Mouse (Mus musculus) left cerebral cortex, postnatal 10 days (tissue): ENCODE measurements around the gene Eif1ad. TPM values are rescaled to one million over a fixed set of nuclear protein-coding genes. Genes with fewer than 3 reads are reported as not detected.
"Not testable (repeated sequence)": the region's sequence is repeated elsewhere in the genome, so short reads cannot be mapped to it uniquely, and the experiment has no call there.

ENCODE experiments used
- DNase-seq, 2 experiments: peaks; one replicate each; pipeline ENCODE4 v3.0.0; 2021 to 2022; ENCODE audit warnings: low spot score in 2 of 2, mixed read lengths in 1 of 2; ENCODE audit errors: extremely low spot score in 1 of 2
- intact Hi-C: fragments of 180-260 bp; cut with DNase I; formaldehyde crosslinking; loops from one replicate; pipeline ENCODE4 v1.15.1; 2025
- total RNA-seq, 2 experiments: library from RNA; stranded (reverse); gene quantifications; 2 replicates each; pipeline ENCODE4 v1.2.3; 2021

The Eif1ad gene
- total RNA-seq, 2 experiments from 2014 or later, result 30.0 to 31.0 TPM

DNA sequence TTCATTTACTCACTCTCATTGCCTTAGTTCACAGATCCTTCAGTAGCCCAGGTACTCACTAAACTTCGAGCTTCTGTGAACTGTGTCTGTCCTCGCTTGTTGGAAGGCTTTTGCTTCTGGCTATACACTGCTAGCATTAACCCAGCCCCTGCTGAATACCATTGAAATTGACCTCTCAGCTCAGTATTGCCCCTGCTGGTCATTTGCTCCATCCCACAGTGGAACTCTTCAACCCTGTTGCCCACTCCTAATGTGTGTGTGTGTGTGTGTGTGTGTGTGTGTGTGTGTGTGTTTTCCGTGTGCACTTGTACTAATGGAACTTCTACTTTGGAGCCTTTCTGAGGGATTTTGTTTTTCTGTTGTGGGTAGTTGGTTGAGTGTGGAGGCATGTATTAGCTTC, 4.4 kb downstream of the Eif1ad start:
- intact Hi-C loops, result no loop called here

DNA sequence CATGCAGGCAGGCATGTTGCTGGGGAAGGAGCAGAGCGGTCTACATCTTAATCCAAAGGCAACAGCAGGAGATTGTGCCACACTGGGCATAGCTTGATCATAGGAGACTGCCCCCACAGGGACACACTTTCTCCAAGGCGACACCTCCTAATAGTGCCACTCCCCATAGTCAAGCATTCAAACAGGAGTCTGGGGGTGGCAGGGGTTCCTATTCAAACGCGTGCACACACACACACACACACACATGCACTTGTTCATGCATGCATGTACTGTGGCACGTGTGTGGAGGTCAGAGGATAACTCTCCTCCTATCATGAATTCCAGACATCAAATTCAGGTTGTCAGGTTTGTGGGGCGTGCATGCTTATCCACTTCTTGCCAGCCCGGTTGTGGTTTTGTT, 6.2 kb downstream of the Eif1ad start:
- intact Hi-C loops, result no loop called here
- DNase-seq, result no peak

More for the DNA sequence above, 4.4 kb downstream of the Eif1ad start:
- DNase-seq, result no peak

DNA sequence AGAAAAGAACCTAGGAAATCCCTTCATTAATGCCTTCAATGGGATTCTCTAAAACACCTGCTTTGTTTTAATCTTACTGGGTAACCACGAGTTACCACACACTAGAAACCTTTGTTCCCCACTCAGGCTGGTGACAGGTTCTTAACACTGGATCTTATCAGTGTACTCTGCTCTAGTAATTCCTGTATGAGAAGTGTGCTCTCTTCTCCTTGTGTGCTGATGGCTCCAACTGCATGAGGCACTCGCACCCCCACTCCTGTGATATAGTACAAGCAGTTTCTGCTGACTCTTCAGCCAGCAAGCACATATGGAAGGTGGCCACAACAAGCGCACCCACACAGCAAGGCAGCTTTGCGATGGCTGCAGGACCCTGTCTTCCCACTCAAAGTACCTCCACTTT, 7.6 kb downstream of the Eif1ad start:
- intact Hi-C loops, result no loop called here
- DNase-seq, result no peak

DNA sequence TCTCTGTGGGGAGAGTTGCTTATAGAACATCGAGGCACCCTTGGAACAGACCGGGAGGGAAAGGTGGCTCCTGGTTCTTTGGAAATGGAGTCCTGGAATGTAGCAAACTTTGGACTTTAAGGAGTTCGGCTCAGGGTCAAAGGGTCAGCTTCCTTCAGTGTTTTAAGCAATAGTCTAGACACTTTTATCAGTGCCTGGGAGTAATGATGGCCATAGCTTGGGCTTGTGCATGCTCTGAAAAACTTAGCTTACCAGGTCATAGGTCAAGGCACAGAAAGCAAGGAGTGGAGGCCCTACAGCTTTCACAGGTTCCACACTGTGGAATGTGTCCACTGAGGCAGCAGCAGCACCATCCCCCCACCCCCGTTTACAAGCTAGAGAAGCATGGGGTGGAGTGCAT, 8.2 kb downstream of the Eif1ad start:
- DNase-seq, result no peak
- intact Hi-C loops, result no loop called here

DNA sequence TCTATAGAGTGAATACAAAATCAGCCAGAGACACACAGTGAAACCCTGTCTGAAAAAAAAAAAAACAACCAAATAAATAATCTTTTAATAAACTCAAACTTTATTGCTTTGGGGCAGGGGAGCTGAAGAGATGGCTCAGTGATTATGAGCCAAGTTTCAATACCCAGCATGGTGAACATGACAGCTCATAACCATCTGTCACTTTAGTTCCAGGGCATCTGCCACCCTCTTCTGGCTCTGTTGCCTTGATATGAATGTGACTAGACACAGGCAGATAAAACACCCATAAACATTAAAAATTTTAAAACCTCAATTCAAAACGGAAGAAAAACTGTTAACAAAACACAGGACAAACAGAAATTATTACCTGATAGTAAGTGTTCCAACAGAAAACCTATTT, 10.9 kb downstream of the Eif1ad start:
- no peak for DNase-seq
- intact Hi-C loops, result no loop called here

DNA sequence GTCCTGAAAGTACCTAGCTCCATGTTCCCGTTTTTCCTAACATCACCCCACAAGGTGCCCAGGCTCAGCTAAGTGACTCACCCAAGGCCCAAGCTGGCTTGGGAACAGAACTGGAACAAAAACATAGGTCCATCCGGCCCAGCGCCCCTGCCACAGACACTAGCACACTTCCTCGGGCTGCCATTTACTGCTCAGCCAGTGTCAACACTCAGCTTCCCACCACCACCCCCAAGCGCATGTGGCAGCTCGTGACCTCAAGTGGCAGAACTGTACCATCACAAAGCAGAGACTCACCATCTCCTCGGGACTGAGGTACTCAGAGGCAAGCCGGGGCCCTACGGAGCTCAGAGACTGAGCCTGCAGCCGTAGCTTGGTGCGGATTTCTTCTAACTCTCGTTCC, 16.8 kb downstream of the Eif1ad start:
- intact Hi-C loops, result no loop called here

DNA sequence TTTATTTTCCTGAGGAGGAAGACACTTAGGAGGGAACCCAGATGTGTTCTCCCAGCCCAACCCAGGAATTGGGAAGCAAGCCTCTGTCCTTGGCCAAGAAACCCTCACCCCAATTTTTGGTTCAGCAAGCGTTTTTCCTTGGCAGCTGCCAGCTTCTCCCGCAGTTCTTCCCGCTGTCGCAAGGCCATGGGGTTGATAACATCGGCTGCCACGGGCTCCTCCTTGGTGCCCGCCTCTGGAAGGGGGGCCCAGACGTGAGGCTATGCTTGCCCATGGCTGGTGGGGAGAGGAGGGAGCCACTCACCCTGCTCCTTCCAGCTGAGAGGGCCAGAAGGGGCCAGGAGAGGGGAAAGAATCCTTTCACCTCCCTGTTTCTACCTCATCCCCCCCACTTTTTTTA, 18.2 kb downstream of the Eif1ad start:
- intact Hi-C loops, result no loop called here
- no peak for DNase-seq

More for the DNA sequence above, 16.8 kb downstream of the Eif1ad start:
- no peak for DNase-seq

DNA sequence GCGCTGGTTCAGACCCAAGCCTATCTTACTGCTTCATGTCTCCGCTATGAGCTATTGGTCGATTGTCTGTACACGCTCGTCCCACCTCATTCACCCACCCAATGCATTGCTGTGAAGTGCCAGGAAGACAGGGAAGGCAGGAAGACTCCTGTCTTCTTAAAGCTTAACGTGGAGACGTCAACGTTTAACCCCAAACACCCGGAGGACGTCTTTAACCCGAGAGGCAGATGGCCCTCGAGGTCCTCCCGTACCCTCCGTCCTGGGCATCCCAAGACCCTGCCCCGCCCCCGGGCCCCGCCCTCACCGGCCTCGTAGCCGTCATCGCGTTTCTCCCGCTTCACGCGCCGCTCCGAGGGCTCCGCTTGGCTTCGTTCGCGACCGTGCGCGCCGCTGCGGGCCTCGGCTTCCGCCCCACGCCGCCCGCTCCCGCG, 21.5 kb downstream of the Eif1ad start:
- intact Hi-C loops, result loop anchor here (2.0 kb wide), 1 partner anchor 21 kb away; the partner anchor contains the start of genes Banf1 and Eif1ad
- peak in 1 of 2 experiments; percentile 67 for DNase-seq

DNA sequence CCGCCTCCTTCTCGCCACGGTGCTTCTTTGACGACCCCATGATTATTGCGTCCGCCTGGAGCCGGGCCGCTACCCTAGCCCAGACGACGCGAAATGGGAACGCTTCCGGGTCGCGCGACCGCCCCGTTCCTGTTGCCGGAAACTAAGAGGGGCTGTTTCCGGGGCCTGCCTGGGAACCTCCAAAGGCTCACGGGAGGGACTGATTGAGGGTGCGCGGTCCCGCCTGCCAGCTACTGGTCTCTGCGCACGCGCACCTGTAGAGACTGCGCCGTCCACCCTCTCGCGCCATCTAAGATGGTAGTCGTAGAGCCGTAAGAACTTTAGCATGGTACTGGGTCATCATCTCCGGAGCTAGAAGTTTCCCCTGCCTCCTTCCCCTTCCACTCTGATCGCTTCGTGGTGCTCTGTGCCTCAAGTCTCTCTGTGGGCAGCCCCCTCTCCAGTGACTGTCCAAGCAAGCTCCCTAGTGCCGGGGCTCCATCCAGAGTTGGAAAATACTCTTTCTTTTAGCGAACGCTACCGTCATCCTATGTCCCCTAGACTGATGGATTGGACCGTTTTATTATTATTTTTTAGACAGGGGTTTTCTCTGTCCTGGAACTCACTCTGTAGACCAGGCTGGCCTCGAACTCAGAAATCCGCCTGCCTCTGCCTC, 22.2 kb downstream of the Eif1ad start, which contains the start of gene Sart1:
Sart1 (minus strand) TSS at position 116 of the 655 bp plus-strand sequence.
- intact Hi-C loops, result loop anchor here (2.0 kb wide), 1 partner anchor 22 kb away; the partner anchor contains the start of genes Banf1 and Eif1ad
- peak; percentile 95 to 98 for DNase-seq

DNA sequence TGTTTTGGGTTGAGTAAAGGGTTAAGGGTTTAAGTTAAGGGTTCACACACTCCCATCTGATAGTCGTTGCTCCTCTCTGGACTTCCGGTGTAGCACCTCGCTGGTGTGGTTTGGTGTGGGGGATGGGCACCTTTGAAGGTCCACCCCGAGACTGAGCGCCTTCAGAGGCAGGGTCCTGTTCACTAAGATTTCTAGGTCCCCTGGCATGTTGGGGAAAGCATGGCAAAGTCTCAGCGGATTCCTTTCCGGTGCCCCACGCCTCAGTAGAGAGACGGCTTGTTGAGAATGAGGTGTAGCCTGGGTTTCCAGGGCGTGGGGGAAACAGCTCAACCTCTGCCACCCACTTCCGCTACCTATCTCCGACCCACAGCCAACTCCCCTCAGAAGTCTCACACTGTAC, 23.1 kb downstream of the Eif1ad start:
- DNase-seq, result no peak
- intact Hi-C loops, result loop anchor here (2.0 kb wide), 1 partner anchor 23 kb away; the partner anchor contains the start of genes Banf1 and Eif1ad

DNA sequence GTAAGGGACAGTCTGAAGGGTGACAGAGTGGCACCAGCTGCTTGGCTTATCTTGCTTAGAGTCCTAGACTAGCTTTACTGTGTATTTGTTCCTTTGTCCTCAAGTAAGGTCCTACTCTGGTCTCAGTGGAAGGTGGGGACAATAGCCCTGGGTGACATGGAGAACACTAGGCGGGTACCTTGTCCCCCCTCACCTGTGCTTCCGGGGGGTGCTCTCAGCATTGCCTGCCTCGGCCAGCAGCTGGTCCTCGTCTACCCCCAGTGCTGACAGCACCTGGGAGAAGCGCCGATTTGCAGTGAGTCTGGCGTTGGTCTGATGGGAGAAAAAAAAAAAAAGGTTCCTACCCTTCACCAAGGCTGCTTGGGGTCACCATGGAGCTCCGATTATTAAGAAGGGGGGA, 23.9 kb downstream of the Eif1ad start:
- no peak for DNase-seq
- intact Hi-C loops, result no loop called here

DNA sequence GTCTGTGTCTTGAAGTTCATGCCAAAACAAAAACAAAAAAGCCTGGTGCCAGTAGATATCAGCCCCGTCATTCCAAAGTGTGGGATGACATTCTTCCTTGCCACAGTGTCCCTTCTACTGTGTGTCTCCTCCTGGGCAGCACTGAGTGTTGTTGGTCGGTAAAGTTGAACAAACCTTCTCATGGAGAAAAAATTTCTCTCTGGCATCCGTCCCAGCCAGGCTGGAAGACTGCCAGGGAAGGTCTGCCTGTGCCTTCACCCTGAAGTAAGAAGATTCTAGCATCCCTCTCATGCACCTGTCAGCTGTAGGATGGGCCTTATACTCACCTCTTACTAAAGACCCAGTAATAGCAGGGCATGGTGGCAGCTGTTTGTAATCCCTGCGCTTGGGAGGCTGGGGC, 26.4 kb downstream of the Eif1ad start:
- intact Hi-C loops, result no loop called here

DNA sequence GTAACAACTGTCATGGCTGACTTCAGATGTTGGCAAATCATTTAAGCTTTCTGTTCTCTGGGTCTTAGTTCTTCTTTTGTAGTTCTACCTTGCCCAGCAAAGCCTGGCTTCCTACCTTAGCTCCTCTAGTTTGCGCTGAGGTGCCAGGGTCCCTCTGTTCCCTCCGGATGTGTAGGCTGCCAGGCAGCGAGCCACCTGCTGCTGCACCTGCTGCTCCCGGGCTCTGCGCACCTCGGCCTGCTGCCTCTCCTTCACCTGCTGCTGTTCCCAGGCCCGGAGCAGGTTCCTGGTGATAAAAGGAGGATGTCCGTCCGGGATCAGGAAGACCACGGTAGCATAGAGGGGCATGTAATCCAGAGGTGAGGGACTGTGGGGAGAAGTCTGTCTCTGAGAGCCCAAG, 27.6 kb downstream of the Eif1ad start:
- intact Hi-C loops, result no loop called here
- DNase-seq, result no peak

More for the DNA sequence above, 26.4 kb downstream of the Eif1ad start:
- peak in 1 of 2 experiments; percentile 63 for DNase-seq

DNA sequence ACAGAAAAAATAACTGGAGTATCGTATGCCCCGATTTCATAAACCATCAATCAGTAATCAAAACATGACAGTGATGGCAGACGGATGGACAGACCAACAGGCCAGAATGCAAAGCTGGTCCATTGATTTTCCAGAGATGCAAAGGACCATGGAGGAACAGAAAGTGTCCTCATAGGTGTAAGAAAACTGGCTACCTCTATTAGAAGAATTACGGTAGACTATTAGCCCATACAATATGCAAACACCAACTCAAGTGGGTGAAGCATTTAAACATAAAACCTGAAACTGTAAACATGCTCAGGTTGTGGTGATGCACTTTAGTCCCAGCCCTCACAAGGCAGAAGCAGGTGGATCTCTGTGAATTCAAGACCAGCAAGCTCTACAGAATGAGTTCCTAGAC, 28.8 kb downstream of the Eif1ad start:
- DNase-seq, result no peak
- intact Hi-C loops, result no loop called here

DNA sequence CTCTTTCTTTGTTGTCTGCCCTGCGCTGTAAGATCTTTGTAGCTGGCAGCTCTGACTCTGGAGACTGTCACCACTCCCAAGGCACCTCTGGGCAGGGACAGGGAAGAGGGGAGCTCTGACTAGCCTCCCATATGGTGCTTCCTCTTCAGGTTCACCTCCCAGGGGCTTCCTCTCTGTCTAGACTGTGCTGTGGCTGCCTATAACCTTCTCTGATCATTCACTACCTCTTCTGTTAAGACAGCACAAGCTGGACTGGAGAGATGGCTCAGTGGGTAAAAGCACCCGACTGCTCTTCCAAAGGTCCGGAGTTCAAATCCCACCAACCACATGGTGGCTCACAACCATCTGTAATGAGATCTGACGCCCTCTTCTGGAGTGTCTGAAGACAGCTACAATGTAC, 34.5 kb downstream of the Eif1ad start:
- DNase-seq, intact Hi-C loops: not testable (repeated sequence)

DNA sequence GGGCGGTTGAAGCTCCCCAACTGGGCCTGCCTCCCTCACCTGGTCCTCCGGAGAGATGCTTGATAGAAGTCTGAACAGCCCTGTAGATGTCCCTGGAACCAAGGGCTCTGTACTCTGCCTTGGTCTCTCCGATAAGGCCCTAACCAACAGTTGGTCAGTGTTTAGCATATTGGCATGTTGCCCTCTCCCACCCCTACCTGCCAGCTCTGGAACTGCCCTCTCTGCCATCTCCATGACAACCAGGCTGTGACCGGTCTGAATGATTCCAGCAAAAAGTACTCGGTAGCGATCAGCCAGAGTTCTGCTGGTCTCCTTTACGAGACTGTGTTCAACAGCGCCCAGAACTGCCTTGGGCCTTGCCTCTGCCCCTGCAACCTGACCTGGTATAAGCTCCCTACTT, 35.8 kb downstream of the Eif1ad start, which contains the start of gene Tsga10ip:
Tsga10ip (minus strand) TSS at position 234 of the 400 bp plus-strand sequence.
- DNase-seq, result no peak
- intact Hi-C loops, result no loop called here

DNA sequence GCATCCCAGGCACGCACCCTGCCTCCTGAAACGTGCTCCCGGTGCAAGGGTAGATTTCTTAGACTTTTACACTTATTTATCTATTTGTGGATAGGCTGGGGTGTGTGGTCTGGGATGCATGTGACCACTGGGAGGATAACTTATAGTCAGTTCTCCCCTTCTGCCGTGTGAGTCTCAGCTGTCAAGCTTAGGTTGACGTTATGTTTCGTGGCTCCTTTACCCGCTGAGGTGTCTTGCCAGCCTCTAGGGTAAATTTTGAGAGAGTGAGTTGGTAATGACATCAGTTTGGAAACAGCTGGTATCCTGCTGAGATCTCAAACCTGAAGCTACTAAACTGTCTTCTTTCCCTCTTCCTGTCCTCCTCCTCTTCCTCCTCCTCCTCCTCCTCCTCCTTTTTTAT, 39.4 kb downstream of the Eif1ad start:
- DNase-seq, result no peak
- intact Hi-C loops, result no loop called here

DNA sequence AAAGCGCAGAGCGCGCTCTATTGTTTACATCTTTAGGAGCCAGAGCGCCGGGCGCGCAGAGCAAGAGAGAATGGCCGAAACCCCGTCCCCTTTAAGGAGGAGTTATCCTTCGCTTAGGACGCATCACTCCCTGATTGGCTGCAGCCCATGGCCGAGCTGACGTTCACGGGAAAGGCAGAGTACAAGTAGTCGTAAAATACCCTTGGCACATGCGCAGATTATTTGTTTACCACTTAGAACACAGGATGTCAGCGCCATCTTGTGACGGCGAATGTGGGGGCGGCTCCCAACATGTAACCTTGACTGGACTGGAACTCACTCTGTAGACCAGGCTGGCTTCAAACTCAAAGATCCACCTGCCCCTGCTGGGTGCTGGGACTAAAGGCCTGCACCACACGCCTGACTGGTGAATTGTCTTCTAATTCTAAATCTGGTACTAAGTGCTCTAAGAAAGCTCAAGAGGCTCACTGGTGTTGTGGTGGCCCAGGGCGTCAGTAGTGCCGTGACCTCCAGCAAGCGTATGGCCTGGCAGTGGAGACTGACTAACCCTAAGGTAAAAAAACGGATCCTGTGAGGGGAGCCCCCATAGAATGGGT, 40.1 kb downstream of the Eif1ad start:
- intact Hi-C loops, DNase-seq: not testable (repeated sequence)

DNA sequence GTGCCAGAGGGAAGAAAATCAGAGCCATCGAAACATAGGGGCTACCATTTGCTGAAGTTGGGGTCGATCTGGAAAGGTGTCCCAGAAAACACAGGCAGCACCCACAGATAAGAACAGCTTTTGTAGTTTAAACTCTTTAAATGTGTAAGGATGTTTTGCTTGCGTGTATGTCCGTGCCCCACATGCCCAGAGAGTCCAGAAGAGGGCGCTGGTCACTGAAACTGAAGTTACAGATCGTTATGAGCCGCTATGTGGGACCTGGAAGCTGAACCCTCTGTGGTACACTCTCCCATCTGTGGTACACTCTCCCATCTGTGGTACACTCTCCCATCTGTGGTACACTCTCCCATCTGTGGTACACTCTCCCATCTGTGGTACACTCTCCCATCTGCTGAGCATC, 40.6 kb downstream of the Eif1ad start:
- intact Hi-C loops, result no loop called here
- peak in 1 of 2 experiments; percentile 65 for DNase-seq
